Mouse (Mus musculus) brain, embryonic 14.5 days (tissue): ENCODE measurements at regions not wholly inside any gene's neighbourhood (a gene's known extent, or its start where the extent isn't known, plus 50 kb on each side); places are given as distances from the start of the nearest gene placed in this dataset.

Experiments used
- CTCF ChIP-seq: fragments of 200-500 bp; IDR thresholded peaks from 2 replicates; pipeline ENCODE4 v1.5.1; 2012; ENCODE audit warnings: inconsistent platforms, mild to moderate bottlenecking, moderate library complexity, borderline replicate concordance; ENCODE audit not compliant: insufficient read depth, insufficient read length; ENCODE audit errors: extremely low read depth
- POLR2A ChIP-seq: fragments of 200-500 bp; IDR thresholded peaks from 2 replicates; pipeline ENCODE4 v1.6.1; 2012; ENCODE audit warnings: mild to moderate bottlenecking, inconsistent platforms, borderline replicate concordance; ENCODE audit not compliant: poor library complexity, insufficient read depth, insufficient read length, severe bottlenecking; ENCODE audit errors: extremely low read depth

DNA sequence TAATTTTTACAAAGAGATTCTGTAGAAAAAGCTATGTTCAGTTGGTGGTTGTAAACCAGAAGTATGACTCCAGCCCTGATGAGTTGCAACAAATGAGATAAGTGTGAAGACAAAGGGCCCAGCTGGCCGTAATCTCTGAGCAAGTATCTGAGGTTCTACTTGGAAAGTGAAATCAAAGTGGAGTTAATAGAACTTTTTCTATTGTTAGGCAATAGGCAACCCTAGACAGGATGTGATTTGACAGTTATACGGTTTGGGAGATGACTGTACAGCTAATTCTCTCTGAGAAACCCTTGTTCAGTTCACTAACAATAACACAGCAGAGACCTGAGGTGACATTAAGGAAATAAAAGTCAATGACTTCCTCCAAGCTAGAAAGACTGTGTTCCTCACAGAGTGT is 180.8 kb upstream of the Atp10a start:
- no peak for TF ChIP-seq CTCF
- TF ChIP-seq POLR2A = no peak
